Mouse (Mus musculus) embryo, embryonic 10 days (tissue): ENCODE data around the gene Trim8.
A peak's percentile ranks its signal among the peaks of the same experiment; 100 is the strongest.

ENCODE experiments used
- DNase-seq: peaks from one replicate; pipeline ENCODE4 v3.0.0-alpha.2; 2015; ENCODE audit warnings: low spot score

Trim8 gene

DNA sequence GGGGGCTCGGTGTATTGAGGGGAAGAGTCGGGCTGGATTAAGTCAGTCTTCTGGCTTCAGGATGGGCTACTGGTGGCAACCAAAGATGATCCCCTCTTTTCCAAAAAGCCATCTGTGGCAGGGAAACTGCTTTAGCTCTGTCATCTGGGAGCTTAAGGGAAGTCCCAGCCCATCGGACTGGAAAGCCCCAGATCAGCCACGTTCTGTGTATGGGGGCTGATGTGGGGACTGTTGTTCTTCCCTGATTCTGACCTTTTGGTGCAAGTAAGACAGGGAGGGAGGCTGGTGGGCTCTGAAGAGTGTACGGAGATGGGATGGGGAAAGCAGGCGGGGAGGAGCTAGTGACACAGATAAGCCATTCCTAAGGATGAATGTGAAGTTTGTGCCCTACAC, 22.6 kb downstream of the Trim8 start:
- DNase-seq, result no peak

DNA sequence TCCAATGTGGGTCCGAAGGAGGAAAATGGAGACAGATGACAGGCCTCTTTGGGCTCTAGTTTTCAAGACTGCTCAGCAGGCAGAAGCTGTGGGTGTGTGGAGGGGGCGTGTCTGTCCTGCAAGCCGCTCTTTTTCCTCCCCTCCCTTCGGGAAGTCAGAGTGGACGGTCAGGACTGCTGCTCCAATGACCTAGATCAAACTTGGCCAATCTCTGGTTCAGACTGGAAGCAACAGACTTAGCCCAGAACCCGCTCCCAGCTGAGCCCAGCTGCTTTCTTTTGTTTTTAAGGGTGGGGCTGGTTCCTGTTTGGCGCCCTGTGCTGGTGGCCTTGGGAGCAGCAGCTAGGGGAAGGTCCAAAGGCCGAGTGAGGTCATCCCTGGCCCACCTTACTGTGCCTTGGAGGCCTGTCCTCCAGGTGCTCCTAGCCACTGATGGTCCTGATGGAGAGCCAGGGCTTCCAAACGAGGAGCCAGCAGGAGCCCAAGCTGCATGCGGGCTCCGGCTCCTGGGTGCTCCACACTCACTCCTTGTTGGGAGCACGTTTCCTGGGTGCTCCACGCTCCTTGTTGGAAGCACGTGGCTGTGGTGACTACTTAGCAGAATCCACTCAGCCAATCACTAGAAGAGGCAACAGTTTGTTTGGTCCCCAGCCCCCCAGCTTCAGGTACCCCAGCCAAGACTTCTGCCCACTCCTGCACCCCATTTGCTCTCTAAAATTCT, 23.3 kb downstream of the Trim8 start:
- DNase-seq, result peak; percentile 76

DNA sequence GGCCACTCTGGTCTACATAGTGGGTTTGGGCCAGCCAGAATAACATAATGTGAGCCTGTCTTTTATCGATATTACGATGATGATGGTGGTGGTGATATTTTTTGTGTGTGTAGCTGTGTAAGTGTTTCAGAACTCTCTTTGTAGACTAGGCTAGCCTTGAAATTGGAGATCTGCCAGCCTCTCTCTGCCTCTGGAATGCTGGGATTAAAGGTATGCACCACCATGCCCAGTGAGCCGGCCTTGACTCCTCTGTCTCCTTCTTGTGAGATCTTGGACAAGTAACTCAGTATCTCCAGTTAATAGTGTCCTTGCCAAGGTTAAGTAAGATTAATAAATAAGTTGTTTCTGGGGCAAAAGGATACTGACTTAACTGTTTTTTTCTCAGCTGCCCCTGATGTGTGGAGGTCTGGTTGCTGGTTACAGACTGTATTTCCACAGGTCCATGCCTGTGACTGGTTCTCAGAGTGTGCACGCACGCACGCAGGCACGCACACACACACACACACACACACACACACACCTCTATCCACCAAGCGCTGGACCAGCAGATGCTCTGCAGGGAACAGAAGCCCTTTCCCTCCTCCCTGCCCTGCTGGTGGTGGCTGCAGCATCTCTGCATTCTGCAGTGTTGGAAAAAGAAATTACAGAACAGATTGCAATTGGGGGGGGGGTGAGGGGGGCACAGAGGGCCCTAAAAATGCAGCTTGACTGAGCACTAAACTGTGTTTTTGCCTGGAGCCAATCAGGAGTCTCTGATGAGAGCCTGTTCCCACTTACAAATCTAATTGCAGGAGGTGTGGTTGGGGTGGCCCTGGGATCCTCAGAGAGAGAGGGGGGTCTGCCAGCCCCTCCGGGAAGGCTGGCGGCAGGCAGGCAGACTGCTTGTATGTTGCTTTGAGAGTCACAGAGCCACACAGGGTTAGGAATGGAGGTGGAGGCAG, 24.5 kb downstream of the Trim8 start:
- DNase-seq, result no peak

DNA sequence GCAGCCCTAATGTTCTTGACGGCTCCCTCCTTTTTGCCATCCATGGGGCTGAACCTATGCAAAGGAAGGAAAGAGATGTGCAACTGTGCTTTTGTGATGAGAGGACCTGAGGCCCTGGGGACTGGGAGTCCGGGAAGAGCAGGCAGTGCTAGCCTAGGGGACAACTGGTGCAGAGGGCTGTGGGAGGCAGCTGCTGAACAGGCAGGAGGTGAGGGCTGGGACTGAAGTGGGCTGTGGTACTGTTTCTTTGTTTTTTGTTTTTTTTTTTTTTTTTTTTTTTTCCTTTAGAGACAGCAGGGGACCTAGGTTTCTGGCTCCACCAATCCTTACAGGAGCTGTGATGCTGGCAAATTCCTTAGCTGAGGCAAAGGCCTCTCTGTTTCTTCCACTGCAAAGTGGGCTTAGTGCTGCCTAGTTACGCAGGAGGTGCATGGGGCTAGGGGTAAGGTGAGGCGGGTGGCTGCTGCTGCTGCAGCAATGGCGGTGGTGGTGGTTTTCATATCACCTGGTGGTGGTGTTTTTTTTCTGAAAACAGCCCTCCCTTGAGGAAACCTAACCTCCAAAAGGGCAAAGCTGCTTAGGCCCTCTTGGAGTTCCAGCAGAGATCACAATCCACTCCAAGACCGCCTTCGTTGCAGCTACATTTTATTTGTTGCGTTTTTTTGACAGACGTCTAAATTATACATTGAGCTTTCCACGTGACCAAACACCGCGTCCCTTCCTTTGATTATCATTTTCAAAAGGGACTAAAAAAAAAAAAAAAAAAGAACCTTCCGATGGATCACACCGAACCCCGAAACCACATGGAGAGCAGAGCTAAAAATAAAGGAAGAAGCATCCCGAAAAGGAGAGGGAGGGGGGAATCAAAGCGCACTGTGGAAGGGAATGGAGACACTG, 26.4 kb downstream of the Trim8 start:
- peak; percentile 25 for DNase-seq

DNA sequence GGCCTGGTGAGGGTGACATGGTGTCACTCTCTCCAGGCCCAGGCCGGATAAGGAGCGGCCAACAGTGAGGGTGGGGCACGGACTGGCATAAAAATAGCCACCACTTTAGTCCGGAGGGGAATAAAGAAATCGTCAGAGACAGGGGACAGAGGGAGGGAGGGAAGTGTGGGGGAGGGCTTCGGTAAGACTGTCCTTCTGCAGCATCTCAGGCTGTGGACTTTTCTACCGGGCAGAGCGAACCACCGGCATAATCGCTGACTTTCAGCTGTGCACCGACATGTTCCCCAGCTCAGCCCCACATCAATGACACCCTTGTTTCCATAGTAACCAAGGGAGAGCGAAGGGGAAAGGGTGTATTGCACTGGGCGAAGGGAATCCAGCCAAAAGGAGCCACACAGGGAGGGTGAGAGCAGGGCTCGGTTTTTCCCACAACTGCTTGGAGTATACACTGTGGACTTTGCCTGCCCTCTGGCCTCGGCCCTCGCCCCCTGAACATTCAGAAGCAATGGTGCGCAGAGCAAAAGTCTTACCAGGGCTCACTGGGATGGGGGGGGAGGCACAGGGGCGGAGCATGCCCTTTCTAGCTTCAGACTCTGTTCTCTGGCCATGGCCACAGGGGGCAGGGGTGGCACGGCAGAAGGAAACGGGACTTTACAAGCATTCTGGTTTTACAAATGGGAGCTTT, 27.2 kb downstream of the Trim8 start:
- DNase-seq, result peak; percentile 83

DNA sequence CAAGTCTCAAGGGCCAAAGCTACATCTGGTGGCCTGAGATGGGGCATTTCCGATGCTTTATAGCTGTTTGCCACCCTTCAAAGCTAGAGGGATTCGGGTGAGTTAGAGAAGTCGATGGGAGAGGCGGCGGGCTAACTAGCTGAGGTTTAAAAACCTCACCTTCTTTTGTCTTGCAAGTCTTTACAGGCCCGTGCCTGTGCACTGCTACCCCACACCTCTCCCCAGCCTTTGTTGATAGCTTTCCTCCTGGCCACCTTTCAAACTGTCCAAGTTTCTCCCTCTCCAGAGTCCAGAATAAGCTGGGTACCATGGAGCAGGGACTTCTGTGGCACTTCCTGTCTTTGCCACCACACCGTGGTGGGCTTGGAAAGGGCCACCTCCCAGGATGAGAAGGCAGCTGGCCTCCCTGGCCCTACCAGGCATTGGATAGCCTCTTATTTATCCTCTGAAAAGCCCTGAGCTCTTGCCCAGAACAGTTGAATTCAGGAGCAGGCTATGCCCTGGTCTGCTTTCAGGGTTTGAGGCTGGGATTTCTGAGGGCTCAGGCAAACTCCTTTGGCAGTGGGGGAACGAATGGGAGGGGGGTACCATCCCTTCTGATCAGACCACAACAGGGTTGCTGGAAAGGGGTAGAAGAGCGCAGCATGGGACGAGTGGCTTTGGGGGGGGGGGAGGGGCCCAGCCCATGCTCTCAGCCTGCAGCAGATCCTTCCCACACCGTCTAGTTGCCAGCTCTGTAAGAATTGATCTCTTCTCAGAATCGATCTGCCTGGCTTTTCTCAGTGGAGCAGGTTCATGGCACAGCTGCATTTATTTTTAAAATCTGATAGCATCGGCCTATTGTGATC, 28.3 kb downstream of the Trim8 start:
- DNase-seq, result peak; percentile 40

DNA sequence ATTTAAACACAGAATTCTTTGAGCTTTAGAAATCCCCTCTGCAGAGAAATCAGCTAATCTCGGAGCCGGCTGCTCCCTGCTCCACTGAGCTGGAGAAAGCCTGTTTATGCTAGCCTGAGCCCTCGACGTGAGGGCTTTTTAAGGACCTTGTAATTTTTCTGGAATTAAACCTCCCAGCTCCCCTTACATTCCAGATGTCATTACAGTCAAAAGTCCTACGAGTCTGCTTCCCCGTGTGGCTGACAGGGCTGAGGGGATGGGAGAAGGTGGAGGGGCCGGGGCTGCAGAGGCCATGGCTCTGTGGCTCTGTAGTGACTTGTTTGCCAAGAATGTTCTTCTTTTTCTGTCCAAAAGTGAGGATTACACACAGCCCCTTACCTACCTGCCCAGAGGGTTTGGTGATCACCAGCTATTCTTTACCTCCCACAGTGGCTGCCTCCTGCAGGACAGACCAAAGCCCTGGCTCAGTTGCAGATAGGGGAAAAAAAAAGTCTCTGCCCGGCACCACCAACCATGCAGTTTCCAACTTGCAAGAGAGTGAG, 29.0 kb downstream of the Trim8 start:
- peak; percentile 35 for DNase-seq

DNA sequence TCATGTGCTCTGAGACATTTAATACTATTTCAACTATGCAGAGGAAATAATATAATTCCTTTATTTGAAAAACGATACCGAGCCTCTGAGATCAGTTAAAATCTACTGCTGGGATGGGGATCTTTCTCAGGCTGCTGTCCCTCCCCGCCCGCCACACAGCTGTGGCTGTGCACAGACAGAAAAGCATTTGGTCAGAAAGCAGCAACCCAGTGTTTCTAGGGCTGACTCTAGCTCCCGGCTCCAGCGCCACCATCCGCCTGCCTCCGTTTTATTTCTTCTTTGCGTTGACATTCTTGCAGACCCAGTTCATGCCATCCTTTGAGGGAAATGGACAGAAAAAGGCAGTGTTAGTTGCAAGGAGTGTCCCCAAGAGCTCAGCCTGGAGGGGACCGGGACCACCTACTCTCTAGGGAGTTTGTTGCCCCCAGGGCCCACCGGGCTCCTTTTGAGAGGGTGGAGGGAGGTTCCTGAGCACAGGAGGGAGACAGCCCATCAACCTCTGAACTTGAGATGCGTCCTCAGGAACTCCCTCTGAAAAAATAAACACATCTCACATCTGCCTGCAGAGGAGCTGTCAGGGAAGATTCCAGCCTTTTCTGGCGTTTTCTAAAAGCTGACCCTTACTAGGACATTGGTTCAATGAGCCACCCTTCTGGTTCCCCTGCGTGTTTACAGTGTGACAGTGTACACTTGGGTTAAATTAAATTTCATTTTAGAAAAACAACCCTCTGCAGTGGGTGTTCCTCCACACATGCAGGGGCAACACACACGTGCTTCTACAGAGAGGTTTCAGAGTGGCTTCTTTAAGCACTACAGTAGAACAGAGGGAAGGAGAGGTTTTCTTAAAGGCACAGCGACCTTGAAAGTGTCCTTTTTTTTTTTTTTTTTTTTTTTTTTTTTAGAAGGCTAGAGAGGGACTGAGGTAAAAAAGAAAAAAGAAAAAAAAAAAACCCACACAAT, 29.8 kb downstream of the Trim8 start:
- DNase-seq, result peak; percentile 71

DNA sequence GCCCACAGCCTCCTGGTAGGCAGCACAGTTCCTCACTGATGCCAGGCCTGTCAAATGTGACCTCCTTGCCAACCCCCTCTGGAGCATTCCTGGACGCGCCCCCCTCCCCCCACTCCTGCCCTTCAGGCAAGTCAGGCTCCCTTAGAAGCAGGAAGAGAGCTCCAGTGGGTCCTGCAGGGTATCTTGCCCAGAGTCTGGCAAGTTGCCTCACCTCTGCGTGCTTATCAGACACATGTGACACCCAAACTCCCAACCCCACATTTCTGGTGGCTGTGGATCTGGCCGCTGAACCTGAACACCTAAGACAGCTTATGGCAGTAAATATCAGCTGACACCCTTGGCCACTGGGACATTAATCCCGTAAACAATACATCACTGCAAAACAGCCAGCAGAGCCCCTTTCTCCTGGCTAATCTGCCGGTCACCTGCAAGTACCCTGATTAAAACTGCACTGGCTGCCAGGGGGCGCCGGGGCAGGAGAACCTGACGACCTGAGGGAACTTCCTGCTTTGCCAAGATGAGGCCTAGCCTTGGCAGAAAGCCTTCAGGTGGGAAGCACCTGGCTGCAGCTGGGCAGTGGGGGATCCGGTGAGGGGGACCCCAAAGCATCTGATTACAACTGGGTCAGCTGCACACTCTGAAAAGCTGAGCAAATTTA, 30.7 kb downstream of the Trim8 start:
- DNase-seq, result no peak

DNA sequence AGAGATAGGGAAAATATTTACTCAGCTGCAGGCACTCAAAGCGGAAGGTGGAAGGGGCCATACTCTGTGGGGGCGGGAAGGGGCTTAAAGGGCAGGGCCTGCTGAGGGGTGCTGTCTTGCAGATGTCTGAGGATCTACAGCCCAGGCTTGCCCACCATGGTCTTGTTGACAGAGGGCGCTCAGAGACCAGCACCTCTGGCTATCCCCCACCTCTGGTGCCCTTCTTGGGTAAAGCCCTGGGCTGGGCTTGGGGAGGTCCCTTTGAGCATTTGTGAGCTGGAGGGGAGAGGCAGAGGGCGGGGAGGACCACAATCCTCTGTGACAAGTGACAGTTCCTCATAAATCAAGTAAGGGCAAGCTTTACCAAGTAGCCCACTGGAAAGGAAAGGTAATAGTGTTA, 31.6 kb downstream of the Trim8 start:
- peak; percentile 17 for DNase-seq

DNA sequence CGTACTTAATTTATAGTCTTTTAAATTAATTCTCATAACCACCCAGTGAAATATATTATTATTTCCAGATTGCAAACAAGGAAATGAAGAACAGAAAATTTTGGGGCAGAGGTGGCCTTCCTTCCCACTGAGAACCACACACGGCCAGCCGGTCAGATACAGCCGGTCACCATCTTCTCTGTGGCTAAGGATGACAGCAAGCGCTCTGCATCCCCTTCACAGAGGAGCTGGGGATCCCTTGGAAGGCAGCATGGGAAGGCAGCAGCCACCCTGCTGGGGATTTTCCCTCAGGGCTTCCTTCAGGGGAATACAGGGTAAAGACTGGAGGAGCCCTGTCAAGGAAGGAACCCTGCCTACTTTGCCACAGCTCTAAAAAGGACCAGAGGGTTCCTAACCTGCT, 32.0 kb downstream of the Trim8 start:
- DNase-seq, result peak; percentile 4

DNA sequence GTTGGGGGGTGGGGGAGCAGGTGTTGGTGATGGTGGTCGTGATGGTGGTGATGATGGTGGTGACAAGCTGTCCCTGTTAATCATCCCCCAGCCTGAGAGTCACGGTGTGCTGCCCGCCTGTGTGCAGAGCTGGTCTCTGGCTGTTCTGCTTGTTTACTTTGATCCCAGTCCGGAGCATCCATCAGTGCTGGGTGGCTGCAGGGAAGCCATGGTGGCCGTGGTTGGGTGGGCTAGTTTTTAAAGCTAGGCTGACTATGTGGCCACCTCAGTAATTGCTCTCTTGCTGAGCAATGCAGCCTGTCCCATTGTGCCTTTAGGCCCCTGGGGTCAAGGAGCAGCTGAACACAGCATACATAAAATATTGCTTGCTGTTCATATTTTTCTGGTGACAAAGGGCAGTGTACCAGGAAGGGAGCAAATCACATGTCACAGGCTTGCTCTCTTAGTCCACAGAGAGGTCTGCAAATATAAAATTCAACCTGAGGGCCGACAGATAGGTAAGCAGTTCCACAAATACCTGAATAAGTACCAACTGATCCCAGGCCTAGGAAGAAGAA, 33.1 kb downstream of the Trim8 start:
- peak; percentile 4 for DNase-seq

DNA sequence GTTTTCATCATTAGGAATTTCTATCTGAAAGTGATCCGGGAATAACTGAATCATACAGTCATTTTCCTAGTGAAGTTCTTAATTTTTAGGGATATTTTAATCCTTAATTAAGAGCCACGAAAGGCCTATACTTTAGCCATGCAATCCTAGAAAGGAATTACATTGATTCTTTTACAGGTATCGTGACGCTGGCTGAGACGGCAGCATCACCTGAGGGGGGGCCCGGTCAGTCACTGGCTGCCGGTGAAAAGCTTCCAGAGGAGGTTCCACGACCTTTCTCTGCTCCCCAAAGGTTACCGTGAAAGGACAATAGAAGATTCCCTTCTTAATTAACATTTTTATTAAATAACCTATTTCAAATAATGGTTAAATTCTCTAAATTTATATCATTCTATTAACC, 35.9 kb downstream of the Trim8 start:
- DNase-seq, result no peak

DNA sequence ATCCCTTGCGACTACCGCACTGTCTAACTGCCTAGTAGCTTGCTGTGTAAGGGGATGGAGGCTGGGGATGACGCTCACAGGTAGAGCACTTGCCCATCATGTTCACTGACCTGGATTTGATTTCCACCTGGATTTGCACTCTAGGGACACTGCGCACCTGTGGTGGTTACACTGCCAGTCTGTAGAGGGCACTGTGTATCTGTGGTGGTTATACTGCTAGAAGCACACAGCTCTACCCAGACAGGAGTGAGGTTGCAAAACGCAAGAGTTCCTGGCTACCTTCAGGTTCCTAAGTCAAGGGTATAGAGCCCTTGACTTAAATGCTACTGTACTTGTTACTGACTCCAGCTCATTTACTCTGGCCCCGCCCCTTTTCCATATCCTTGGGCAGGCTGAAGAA, 36.7 kb downstream of the Trim8 start:
- peak; percentile 10 for DNase-seq

DNA sequence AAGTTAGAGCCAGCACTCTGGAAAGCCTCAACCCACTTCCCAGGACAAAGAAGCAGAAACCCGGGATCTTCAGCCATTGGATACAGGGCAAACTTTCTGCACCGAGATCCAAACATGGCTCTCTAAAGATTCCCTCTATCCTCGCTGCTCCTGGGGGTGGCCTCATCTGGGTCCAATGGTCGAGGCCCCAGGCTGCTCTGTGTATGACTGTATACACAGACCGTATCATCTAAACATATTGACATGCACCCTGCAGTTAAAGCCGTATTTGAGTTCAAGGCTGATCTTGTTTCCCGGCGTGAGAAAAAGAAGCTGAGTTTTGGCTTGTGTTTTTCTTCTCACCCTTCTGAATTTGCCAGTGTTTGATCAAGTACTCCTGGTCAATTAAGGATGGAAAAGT, 41.2 kb downstream of the Trim8 start:
- no peak for DNase-seq

DNA sequence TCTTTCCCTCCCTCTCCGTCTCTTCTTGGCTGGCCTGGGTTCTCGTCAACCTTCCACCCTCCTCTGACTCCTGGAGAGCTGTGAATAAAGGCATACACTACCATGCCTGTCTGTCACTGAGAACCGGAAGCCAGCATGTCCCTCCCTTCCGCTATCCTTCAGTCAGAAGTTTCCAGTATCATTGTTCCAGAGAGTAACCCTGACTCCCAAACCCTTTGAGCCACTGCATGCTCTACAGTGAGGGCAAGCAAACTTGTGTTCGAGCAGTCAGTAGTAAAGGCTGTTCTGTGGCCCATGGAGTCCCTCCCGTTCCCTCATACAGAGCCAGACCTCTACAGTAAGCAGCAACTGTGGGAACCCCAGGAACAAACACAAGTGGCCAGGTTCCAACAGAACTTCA, 46.1 kb downstream of the Trim8 start:
- no peak for DNase-seq

DNA sequence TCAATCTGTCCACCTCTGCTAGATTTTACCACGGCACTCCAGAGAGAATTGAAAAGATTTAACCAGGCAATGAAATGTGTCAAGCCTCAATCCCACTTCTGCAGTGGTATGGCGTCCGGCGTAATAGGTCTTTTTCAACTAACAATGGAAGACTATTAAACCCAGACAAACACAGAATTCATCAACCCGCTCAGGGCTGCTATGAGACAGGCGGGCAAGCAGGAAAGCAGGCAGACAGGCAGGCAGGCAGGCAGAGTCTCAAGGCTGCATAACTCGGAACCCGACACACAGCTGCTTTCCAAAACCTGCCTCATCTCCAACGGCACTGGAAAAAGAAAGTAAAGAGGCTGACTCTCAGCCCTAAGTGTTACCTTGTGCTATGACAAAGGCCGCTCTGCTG, 46.6 kb downstream of the Trim8 start:
- no peak for DNase-seq

DNA sequence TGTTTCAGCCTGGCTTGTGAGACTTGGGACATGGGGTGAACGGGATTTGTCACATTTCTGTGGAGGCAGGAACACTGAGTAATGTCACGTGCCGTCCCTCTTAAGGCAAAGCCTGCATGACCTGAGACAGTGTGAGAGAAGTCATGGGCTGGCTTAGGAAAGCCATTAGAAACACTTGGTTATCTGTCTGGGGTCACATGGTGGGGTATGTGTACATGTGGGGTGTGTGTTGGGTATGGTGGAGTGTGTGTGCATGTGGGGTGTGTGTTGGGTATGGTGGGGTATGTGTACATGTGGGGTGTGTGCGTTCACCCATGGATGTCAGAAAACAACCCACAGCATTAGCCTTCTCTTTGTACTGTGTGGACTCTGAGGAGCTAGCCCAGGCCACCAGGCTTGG, 48.9 kb downstream of the Trim8 start:
- no peak for DNase-seq
